Mouse (Mus musculus): ENCODE results near the gene Vamp3. TPM values are rescaled to one million over a fixed set of nuclear protein-coding genes. Genes with fewer than 3 reads are reported as not detected.

Gene Vamp3
- total and polyA plus RNA-seq, 3 experiments: 29.2 to 68.4 (median 44.1) TPM

- TF ChIP-seq JUN (IDR thresholded peaks at IDR 0.05; ENCODE audit: insufficient read depth, low read depth, low read length): no peak
- no peak for TF ChIP-seq ETS1 (conservative IDR thresholded peaks at IDR 0.05; ENCODE audit: low read depth, low read length)
- TF ChIP-seq GABPA (IDR thresholded peaks at IDR 0.05; ENCODE audit: insufficient replicate concordance, low read depth, low read length): no peak
- TF ChIP-seq RCOR1 (conservative IDR thresholded peaks at IDR 0.05; ENCODE audit: low read depth, low read length): no peak
- no peak for TF ChIP-seq MAFK (IDR thresholded peaks at IDR 0.05; ENCODE audit: insufficient replicate concordance, low read length)
- TF ChIP-seq ZKSCAN1 (IDR thresholded peaks at IDR 0.05; ENCODE audit: borderline replicate concordance, low read depth, low read length): no peak
- TF ChIP-seq ELF1 (IDR thresholded peaks at IDR 0.05; ENCODE audit: low read depth, low read length): peak; percentile 19; the same call in 1 of the 2 replicates
- peak; percentile 86 for TF ChIP-seq RAD21 (IDR thresholded peaks at IDR 0.05; ENCODE audit: low read depth, low read length)
- TF ChIP-seq MAZ (IDR thresholded peaks at IDR 0.05; ENCODE audit: low read depth, low read length): no peak
- TF ChIP-seq TCF12 (IDR thresholded peaks at IDR 0.05; ENCODE audit: low read depth, low read length): no peak
- no peak for TF ChIP-seq EP300 (IDR thresholded peaks at IDR 0.05; ENCODE audit: low read length)
- TF ChIP-seq PAX5 (IDR thresholded peaks at IDR 0.05; ENCODE audit: low read length): no peak
- 0 out of 2 replicates have a peak, but pooled peaks have one; percentile 23 for TF ChIP-seq NELFE (IDR thresholded peaks at IDR 0.05; ENCODE audit: low read depth, low read length)
- peak; percentile 50 to 84 for TF ChIP-seq CTCF (conservative IDR thresholded peaks at IDR 0.05 in 1 of 2, IDR thresholded peaks at IDR 0.05 in 1 of 2; ENCODE audit: low read depth in 2 of 2, low read length in 2 of 2)
- TF ChIP-seq POLR2AphosphoS2 (IDR thresholded peaks at IDR 0.05; ENCODE audit: low read depth, low read length): no peak
- TF ChIP-seq ZMIZ1 (IDR thresholded peaks at IDR 0.05; ENCODE audit: low read depth, low read length): no peak
- TF ChIP-seq E2F4 (IDR thresholded peaks at IDR 0.05; ENCODE audit: insufficient replicate concordance, low read depth, low read length): no peak
- peak; percentile 72 for TF ChIP-seq SMC3 (IDR thresholded peaks at IDR 0.05; ENCODE audit: low read depth, low read length)
- Histone ChIP-seq H3K9me3 (replicated peaks; ENCODE audit: low read length) (no peaks in the 10 kb centered on the region), H3K36me3 (replicated peaks in 1 of 2; ENCODE audit: control insufficient read depth in 1 of 2, insufficient read depth in 1 of 2, low read length in 1 of 2) (no peaks in the 10 kb centered on the region), H3K27ac (ENCODE audit: insufficient read depth, low read depth) (no peak overlapping the region), H3K79me2 (replicated peaks; ENCODE audit: control insufficient read depth, extremely low read depth, insufficient read depth, poor library complexity, severe bottlenecking) (no peaks in the 10 kb centered on the region), H3K4me2 (ENCODE audit: insufficient read depth, low read depth, poor library complexity, severe bottlenecking) (no peak overlapping the region), H3K4me3 (replicated peaks in 1 of 3; ENCODE audit: low read depth in 2 of 3, low read length in 2 of 3, poor library complexity in 1 of 3) (no peak overlapping the region), H3K9ac (ENCODE audit: insufficient read depth, low read depth) (no peak overlapping the region), H3K27me3 (replicated peaks) (peaks cover 27% of the 10 kb centered on the region), H3K4me1 (ENCODE audit: control insufficient read depth in 1 of 2, insufficient read depth in 2 of 2) (no peaks in the 10 kb centered on the region)
- dilution Hi-C loops (cut with MboI; ENCODE audit: extremely low pct_ligation_motif_present, extremely low pct_unique_long_range_greater_than_20kb, low sequenced_read_pairs) (no loop called here), in situ Hi-C loops (cut with MboI; ENCODE audit: low pct_ligation_motif_present, low pct_unique_long_range_greater_than_20kb, low sequenced_read_pairs) (no loop called here)
- peak; percentile 57 for DNase-seq (ENCODE audit: extremely low read depth)
Observed at GRCm38 (mm10) chr4:151073108-151073744, 15.5 kb upstream of the Vamp3 start.

GRCm38 (mm10) chr4:151070962-151071361 is 13.2 kb upstream of the Vamp3 start:
- no peaks in the 10 kb centered on the region for H3K36me3 ChIP-seq (replicated peaks in 1 of 2; ENCODE audit: control insufficient read depth in 1 of 2, insufficient read depth in 1 of 2, low read length in 1 of 2)
- in situ Hi-C loops (cut with MboI; ENCODE audit: low pct_ligation_motif_present, low pct_unique_long_range_greater_than_20kb, low sequenced_read_pairs): no loop called here

More at GRCm38 (mm10) chr4:151070962-151071361, 13.2 kb upstream of the Vamp3 start:
- H3K9ac ChIP-seq (ENCODE audit: insufficient read depth, low read depth): no peak overlapping the region
- H3K27me3 ChIP-seq (replicated peaks): peaks cover 24% of the 10 kb centered on the region
- no peak overlapping the region for H3K27ac ChIP-seq (ENCODE audit: insufficient read depth, low read depth)
- no peaks in the 10 kb centered on the region for H3K9me3 ChIP-seq (replicated peaks; ENCODE audit: low read length)
- no peak overlapping the region for H3K4me3 ChIP-seq (replicated peaks in 1 of 3; ENCODE audit: low read depth in 2 of 3, low read length in 2 of 3, poor library complexity in 1 of 3)
- dilution Hi-C loops (cut with MboI; ENCODE audit: extremely low pct_ligation_motif_present, extremely low pct_unique_long_range_greater_than_20kb, low sequenced_read_pairs): no loop called here
- no peaks in the 10 kb centered on the region for H3K79me2 ChIP-seq (replicated peaks; ENCODE audit: control insufficient read depth, extremely low read depth, insufficient read depth, poor library complexity, severe bottlenecking)
- TF ChIP-seq ELF1 (IDR thresholded peaks at IDR 0.05; ENCODE audit: low read depth, low read length) (no peak), TCF12 (IDR thresholded peaks at IDR 0.05; ENCODE audit: low read depth, low read length) (no peak), USF1 (IDR thresholded peaks at IDR 0.05; ENCODE audit: low read depth, low read length) (no peak), PAX5 (IDR thresholded peaks at IDR 0.05; ENCODE audit: low read length) (no peak)
- H3K4me2 ChIP-seq (ENCODE audit: insufficient read depth, low read depth, poor library complexity, severe bottlenecking): no peak overlapping the region
- no peaks in the 10 kb centered on the region for H3K4me1 ChIP-seq (ENCODE audit: control insufficient read depth in 1 of 2, insufficient read depth in 2 of 2)
- no peak for DNase-seq (ENCODE audit: extremely low read depth)
